Mouse (Mus musculus) cerebellum, adult 2 months (tissue): Measurements from ENCODE around the gene Efna2. TPM values are rescaled to one million over a fixed set of nuclear protein-coding genes. Genes with fewer than 3 reads are reported as not detected.

Experiments used
- DNase-seq, 2 experiments: peaks; one replicate each; pipeline ENCODE4 v3.0.0; 2021
- H3K27ac ChIP-seq: fragments of 200-500 bp; 2 replicates; pipeline ENCODE4 v1.5.1; 2012; ENCODE audit warnings: low read length, control low read depth, inconsistent platforms; ENCODE audit not compliant: insufficient read depth
- H3K27me3 ChIP-seq: fragments of 200-500 bp; 2 replicates; pipeline ENCODE4 v1.6.1; 2012; ENCODE audit warnings: inconsistent platforms, mild to moderate bottlenecking, low read length, moderate library complexity; ENCODE audit not compliant: control insufficient read depth, insufficient read depth
- H3K4me1 ChIP-seq: fragments of 200-500 bp; 2 replicates; pipeline ENCODE4 v1.6.1; 2011; ENCODE audit warnings: low read length; ENCODE audit not compliant: control insufficient read depth, insufficient read depth
- H3K4me3 ChIP-seq: fragments of 200-500 bp; replicated peaks from 2 replicates; pipeline ENCODE3; 2011; ENCODE audit warnings: mild to moderate bottlenecking, low read depth, low read length, control low read depth; ENCODE audit not compliant: insufficient read depth
- CTCF ChIP-seq: fragments of 200-500 bp; IDR thresholded peaks from 2 replicates; pipeline ENCODE4 v1.5.1; 2011; ENCODE audit warnings: low read depth, mild to moderate bottlenecking, control low read depth, low read length, moderate library complexity, borderline replicate concordance; ENCODE audit not compliant: insufficient read depth
- POLR2A ChIP-seq: fragments of 200-500 bp; IDR thresholded peaks from 2 replicates; pipeline ENCODE4 v1.6.1; 2011; ENCODE audit warnings: low read length, control low read depth, borderline replicate concordance; ENCODE audit not compliant: insufficient read depth
- WGBS: fragments of 180-500 bp; shearing (Covaris S2); methylation state at CpG from one replicate; pipeline ENCODE4 v1.1.7; 2018; 5-methylcytosine and 5-hydroxymethylcytosine counted together
- polyA plus RNA-seq: library from polyadenylated mRNA; depleted of rRNA; stranded (reverse); fragments of >200 nt; gene quantifications from 2 replicates; pipeline ENCODE4 v1.2.3, GENCODE M21; 2012

Gene Efna2
- polyA plus RNA-seq, 1 experiment = 10.2 TPM

- peaks cover 26% of the 10 kb centered on the region for H3K4me1 ChIP-seq
- no peak overlapping the region for H3K27ac ChIP-seq
- H3K27me3 ChIP-seq = no peaks in the 10 kb centered on the region
- no peak for DNase-seq
- 80% methylated on average over 10 of the region's 10 CpGs for WGBS
- H3K4me3 ChIP-seq = no peak overlapping the region
- TF ChIP-seq CTCF (no peak), POLR2A (no peak)
Measured at GRCm38 (mm10) chr10:80135161-80135560, 44.1 kb upstream of the Efna2 start.

- 100% methylated on average over 1 of the region's 1 CpGs for WGBS
- Histone ChIP-seq H3K27me3 (no peaks in the 10 kb centered on the region), H3K27ac (no peak overlapping the region), H3K4me1 (peaks cover 22% of the 10 kb centered on the region), H3K4me3 (no peak overlapping the region)
- TF ChIP-seq CTCF (no peak), POLR2A (no peak)
- DNase-seq = no peak
Measured at GRCm38 (mm10) chr10:80135641-80136040, 43.6 kb upstream of the Efna2 start.

- TF ChIP-seq CTCF (no peak), POLR2A (no peak)
- Histone ChIP-seq H3K4me3 (no peak overlapping the region), H3K4me1 (peaks cover 14% of the 10 kb centered on the region), H3K27ac (no peak overlapping the region), H3K27me3 (no peaks in the 10 kb centered on the region)
- DNase-seq = no peak
- 38% methylated on average over 49 of the region's 49 CpGs for WGBS
Measured at GRCm38 (mm10) chr10:80136179-80136951, 42.9 kb upstream of the Efna2 start.

GRCm38 (mm10) chr10:80136952-80137625 is 42.2 kb upstream of the Efna2 start:
- WGBS = 13% methylated on average over 29 of the region's 29 CpGs
- TF ChIP-seq POLR2A (no peak), CTCF (no peak)
- DNase-seq = peak; percentile 63 to 64
- H3K4me3 ChIP-seq = peak overlapping the region; percentile 63
- H3K27ac ChIP-seq = no peak overlapping the region
- H3K27me3 ChIP-seq = no peaks in the 10 kb centered on the region
- peaks cover 8% of the 10 kb centered on the region; the same call in 1 of the 2 replicates for H3K4me1 ChIP-seq

- no peaks in the 10 kb centered on the region for H3K27me3 ChIP-seq
- WGBS = 5% methylated on average over 33 of the region's 33 CpGs
- peak overlapping the region; percentile 50 for H3K27ac ChIP-seq
- peak overlapping the region; percentile 87 for H3K4me3 ChIP-seq
- TF ChIP-seq POLR2A (0 out of 2 replicates have a peak, but pooled peaks have one; percentile 18), CTCF (no peak)
- H3K4me1 ChIP-seq = peaks cover 7% of the 10 kb centered on the region; the same call in 1 of the 2 replicates
- peak; percentile 62 to 69 for DNase-seq
Measured at GRCm38 (mm10) chr10:80137626-80138552, 41.4 kb upstream of the Efna2 start.

GRCm38 (mm10) chr10:80138553-80139438 is 40.5 kb upstream of the Efna2 start, which contains the start of gene Atp5d:
Gene Atp5d, plus strand, starts transcription at chr10:80138632.
- under 1% methylated on average over 82 of the region's 94 CpGs for WGBS
- peaks cover 7% of the 10 kb centered on the region; the same call in 1 of the 2 replicates for H3K4me1 ChIP-seq
- peak within 1 kb of the TSS; percentile 50 for H3K27ac ChIP-seq
- TF ChIP-seq CTCF (no peak), POLR2A (peak; percentile 60)
- no peaks in the 10 kb centered on the region for H3K27me3 ChIP-seq
- DNase-seq = peak; percentile 84 to 85
- H3K4me3 ChIP-seq = peak within 1 kb of the TSS; percentile 87
